Mouse (Mus musculus): ENCODE results near the gene 4933436I01Rik.

Gene 4933436I01Rik

GRCm38 (mm10) chrX:67921350-67921749, at the start of gene 4933436I01Rik:
Gene 4933436I01Rik (minus strand): TSS chrX:67921450.
- DNase-seq (ENCODE audit: low spot score in 2 of 2) = no peak

GRCm38 (mm10) chrX:67924769-67925470, 3.7 kb upstream of the 4933436I01Rik start:
- DNase-seq (ENCODE audit: low spot score in 2 of 2) = peak in 1 of 2 experiments; percentile 0

- DNase-seq (ENCODE audit: low spot score in 2 of 2) = no peak
Measured at GRCm38 (mm10) chrX:67883406-67883805, 37.8 kb downstream of the 4933436I01Rik start.

Data from heart, adult 9 months (tissue).